Mouse (Mus musculus): ENCODE results near the gene Klk1b24. TPM values are rescaled to one million over a fixed set of nuclear protein-coding genes. Genes with fewer than 3 reads are reported as not detected.
"Not testable (repeated sequence)": the region's sequence is repeated elsewhere in the genome, so short reads cannot be mapped to it uniquely, and the experiment has no call there.

Klk1b24 gene
- not detected in 2 replicates for polyA plus RNA-seq (2015; fragmentation: Nextera tagmentation; extraction: Ambion mirVana)

DNA sequence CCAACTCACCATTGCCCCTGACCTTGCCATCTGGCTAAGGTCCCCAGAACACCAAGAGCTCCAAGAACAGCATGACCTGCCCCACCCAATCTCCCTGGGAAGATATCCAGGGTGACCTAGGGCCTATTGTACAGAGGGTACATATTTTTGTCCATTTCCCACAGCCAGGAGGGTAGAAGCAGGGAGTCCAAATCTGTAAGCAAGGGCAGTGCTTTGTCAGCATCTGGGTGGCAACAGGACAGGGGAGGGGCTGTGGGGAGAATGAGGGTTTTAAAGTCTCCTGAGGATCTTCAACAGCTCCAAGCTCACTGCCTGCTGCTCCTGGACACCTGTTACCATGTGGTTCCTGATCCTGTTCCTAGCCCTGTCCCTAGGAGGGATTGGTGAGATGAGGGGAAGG lies at the start of gene Klk1b24:
TSS of gene Klk1b24 (plus strand) at position 301 of the 400 bp plus-strand sequence.
- DNase-seq (ENCODE audit: low spot score): not testable (repeated sequence)

DNA sequence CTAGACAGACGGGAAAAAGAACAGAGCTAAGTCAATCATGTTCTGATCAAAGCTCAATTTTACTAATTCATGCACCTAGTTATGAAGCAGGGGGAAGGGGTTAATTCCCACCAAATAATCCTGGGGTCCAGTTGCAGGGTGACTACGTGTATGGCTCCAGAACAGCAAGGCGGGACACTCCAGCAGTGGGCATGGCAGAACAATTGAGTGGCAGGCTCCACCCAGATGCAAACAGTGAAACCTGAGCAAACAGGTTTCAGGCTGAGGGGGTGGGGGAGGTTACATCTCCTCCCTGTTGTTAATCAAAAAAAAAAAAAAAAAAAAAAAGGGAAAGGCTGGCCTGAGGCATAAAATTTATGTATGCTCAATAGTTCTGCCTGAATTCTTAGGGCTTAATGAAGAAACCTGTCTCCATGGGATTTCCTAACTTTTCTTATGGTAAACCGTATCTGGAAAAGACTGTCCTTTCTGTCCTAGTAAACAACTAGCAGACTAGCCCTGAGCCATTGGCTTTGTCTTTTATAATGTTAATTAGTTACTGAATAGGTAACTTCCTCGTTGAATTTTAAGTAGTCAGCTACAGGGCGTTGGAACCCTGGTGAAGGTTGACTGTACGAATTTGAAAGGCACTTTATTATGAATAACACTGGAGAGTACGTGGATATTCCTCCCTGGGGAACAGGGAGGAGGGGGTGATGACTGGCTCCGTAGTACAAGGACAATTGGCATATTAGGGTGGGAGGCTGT lies 8.6 kb upstream of the Klk1b24 start:
- no peak for DNase-seq (ENCODE audit: low spot score)

DNA sequence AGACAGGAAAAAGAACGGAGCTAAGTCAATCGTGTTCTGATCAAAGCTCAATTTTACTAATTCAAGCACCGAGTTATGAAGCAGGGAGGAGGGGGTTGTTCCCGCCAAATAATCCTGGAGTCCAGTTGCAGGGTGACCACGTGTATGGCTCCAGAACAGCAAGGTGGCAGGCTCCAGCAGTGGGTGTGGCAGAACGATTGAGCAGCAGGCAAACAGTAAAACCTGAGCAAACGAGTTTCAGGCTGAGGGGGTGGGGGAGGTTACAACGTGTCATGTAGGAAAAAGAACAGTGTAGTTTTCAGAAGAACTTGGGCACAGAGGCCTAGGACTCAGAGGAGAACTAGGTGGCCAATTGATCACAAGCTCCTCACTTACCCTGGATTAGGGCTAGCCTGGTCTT lies 1.5 kb upstream of the Klk1b24 start:
- not testable (repeated sequence) for DNase-seq (ENCODE audit: low spot score)

DNA sequence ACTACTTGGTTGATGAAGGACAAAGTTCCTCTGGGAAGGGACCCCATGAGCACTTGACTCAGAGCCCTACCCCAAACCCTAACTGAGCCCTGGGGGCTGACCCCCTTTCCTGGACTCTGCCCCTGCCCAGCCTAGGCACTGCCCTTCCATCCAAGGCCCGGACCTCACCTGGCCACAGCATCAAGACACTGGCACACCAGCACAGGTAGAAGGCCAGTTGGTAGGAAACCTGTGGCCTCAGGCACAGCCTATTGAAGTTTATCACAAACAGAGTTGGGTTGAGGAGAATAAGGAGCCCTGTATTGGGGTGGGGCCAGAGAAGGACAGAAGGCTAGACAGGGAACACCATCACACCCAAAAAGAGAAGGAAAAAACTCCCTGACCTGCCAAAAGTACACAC lies 5.4 kb downstream of the Klk1b24 start:
- DNase-seq (ENCODE audit: low spot score): not testable (repeated sequence)

DNA sequence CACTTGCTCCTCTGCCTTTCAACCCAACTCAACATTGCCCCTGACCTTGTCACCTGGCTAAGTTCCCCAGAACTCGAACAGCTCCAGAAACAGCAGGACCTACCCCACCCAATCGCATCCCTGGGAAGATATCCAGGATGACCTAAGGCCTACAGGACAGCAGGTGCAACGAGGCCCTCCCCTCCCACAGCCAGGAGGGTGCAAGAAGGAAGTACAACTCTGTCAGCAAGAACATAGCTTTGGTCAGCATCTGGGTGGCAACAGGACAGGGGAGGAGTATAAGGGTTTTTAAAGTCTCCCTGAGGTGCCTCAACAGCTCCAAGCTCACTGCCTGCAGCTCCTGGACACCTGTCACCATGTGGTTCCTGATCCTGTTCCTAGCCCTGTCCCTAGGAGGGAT lies 9.9 kb downstream of the Klk1b24 start, which contains the start of gene Klk1b3:
TSS of gene Klk1b3 (plus strand) at position 301 of the 400 bp plus-strand sequence.
- DNase-seq (ENCODE audit: low spot score): no peak

DNA sequence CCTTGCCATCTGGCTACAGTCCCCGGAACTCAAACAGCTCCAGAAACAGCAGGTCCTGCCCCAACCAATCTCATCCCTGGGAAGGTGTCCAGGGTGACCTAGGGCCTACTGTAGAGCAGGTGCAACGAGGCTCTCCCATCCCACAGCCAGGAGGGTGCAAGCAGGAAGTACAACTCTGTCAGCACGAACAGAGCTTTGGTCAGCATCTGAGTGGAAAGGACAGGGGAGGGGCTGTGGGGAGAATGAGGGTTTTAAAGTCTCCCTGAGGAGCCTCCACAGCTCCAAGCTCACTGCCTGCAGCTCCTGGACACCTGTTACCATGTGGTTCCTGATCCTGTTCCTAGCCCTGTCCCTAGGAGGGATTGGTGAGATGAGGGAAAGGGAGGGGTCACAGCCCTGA lies 19.1 kb downstream of the Klk1b24 start, which contains the start of gene Klk1b4:
TSS of gene Klk1b4 (plus strand) at position 301 of the 400 bp plus-strand sequence.
- not testable (repeated sequence) for DNase-seq (ENCODE audit: low spot score)

DNA sequence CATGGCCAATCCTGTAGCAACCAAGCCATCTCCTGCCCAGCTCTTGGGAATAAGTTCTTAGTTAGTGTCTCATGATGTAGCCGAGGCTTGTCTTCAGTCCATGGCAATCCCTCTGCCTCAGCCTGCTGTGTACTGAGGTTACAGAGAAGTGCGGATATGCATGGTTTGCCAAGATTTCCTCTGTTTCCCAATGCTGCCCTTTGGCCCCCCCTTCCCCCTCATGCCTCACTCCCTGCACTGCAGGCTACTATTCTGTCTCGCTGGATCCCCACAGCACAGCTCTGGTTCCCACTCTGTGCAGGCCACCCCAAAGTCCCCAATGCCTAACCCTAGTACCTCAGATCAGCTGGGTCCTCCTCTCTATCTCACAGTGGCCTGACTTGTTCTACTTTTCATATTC lies 20.3 kb downstream of the Klk1b24 start:
- no peak for DNase-seq (ENCODE audit: low spot score)

DNA sequence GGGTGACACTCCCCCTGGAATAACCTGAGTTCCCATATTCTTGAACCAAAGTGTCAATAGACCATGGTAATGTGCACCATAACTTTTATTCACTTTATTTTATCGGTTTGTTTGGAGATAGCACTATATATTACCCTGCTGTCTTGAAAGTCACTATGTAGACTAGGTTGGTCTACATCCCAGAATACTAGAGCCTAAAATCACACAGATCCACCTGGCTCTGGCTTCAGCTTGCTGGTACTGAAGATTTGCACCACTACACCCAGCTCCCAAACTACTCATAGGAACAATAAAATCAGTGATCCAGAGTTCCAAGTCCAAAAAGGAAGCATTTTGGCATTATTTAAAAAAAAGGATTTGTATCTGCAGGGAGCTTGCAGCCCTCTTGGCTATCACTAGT lies 27.6 kb downstream of the Klk1b24 start, which contains the start of gene Klk1b5:
TSS of gene Klk1b5 (plus strand) at position 301 of the 400 bp plus-strand sequence.
- DNase-seq (ENCODE audit: low spot score): no peak

DNA sequence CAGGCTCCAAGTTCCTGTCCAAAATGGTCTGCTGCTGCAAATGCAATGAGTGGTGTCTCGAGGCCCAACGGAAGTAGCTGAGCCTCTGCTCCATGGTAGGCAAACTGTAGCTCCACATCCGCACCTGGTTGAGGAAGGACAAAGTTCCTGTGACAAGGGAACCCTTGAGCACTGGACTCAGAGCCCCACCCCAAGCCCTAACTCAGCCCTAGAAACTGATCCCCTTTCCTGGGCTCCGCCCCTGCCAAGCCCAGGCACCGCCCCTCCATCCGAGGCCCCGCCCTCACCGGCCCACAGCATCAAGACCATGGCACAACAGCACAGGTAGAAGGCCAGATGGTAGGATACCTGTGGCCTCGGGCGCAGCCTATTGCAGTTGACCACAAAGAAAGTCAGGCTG lies 33.6 kb downstream of the Klk1b24 start:
- DNase-seq (ENCODE audit: low spot score): not testable (repeated sequence)

DNA sequence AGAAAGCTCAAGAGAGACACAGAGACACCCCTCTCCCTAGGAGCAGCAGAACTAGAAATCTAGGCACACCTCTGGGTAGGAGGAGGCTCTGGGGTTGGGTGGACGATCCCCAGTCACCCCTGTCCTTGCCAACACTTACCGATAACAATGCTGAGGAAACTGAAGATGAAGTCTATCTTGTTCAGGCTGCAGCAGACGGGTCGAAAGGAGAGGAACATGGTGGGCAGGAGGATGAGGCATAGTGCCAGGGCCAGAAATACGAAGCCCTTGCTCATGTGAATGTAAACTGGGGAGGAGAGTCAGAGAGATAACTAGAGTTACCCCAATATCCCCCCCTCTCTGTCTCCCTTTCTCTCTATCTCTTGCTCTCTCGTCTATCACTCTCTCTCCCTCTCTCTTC lies 34.3 kb downstream of the Klk1b24 start:
- not testable (repeated sequence) for DNase-seq (ENCODE audit: low spot score)

DNA sequence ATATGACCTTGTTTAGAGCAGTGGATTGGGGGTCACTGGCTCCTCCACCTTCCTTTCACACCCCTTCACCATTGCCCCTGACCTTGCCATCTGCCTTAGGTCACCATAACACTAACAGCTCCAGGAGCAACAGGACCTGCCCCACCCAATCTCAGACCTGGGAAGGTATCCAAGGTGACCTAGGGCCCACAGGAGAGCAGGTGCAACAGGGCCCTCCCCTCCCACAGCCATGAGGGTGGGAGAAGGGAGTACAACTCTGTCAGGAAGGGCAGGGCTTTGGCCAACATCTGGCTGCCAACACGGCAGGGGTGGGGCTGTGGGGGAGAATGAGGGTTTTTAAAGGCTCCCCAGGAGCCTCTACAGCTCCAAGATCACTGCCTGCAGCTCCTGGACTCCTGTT lies 37.0 kb downstream of the Klk1b24 start, which contains the start of gene Klk1:
TSS of gene Klk1 (plus strand) at position 285 of the 400 bp plus-strand sequence.
- no peak for DNase-seq (ENCODE audit: low spot score)

DNA sequence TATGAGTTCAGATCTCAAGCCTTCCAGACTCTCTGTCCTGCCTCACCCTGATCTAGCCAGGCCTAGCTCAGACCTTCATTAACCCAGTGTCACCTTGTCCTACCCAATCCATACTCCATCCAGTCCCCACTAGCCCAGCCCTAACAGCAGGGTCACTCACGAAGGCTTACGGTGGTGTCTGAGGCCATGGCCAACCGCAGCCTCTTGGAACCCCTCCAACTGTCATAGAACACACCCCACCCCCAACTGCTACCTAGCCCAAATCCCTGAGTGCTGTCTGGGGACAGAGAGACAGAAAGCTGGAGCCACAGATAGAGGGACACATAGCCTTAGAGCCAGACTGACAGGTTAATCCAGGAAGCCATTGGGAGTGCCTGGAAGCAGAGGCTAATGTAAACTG lies 47.9 kb downstream of the Klk1b24 start, which contains the start of gene Gm36864:
TSS of gene Gm36864 (plus strand) at position 269 of the 400 bp plus-strand sequence.
- no peak for DNase-seq (ENCODE audit: low spot score)

DNA sequence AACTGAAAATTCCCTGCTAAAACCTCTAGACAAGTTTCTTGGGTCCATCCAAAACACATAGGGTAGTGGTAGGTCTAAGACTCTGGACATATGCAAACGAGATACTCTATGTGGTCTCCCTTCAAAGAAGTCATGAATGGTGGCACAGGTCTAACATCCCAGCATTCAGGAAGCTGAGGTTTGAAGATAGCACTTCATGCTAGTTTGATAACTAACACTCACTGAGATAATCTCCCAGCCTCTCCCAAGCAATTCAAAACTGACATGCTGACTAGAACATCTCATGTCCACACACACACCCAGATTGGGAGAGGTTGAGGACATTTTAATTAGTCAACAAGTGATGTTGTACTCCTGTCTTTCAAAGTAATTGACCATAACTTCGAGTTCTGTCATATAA lies 51.9 kb downstream of the Klk1b24 start:
- no peak for DNase-seq (ENCODE audit: low spot score)

DNA sequence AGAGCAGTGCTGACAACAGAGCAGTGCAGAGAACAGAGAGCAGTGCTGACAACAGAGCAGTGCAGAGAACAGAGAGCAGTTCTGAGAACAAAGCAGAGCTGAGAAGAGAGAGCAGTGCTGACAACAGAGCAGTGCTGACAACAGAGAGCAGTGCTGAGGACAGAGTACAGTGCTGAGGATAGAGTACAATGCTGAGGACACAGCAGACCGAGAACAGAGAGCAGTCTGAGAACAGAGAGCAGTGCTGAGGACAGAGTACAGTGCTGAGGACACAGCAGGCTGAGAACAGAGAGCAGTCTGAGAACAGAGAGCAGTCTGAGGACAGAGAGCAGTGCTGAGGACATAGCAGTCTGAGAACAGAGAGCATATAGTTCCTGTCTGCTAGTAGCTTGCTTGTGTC lies 52.7 kb downstream of the Klk1b24 start:
- no peak for DNase-seq (ENCODE audit: low spot score)

DNA sequence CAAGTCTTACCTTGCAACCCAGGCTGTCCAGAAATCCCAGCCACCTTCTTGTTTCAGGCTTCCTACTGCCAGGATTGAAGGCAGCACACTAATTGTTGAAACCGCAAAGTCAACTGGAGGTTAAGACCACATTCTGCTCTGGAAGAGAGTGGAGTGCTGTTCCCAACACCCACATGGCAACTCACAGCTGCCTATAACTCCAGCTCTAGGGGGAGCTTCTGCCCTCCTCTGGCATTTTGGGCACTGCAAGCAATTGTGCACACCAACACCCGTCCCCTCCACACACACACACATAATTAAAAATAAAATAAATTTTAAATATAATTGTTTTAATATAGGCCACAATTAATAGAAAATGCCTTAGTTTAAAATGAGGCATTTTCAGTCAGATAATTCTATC lies 53.1 kb downstream of the Klk1b24 start:
- DNase-seq (ENCODE audit: low spot score): no peak

Other genes starting within 250 kb of the Klk1b24 start
- gene Klk1b8, start 237.6 kb upstream of the Klk1b24 start, polyA plus RNA-seq (2015; fragmentation: Nextera tagmentation; extraction: Ambion mirVana): 0.60 and 0.72 TPM in 2 replicates
- 0.38 and 0.42 TPM in 2 replicates for gene Klk1b1, start 221.5 kb upstream of the Klk1b24 start, polyA plus RNA-seq (2015; fragmentation: Nextera tagmentation; extraction: Ambion mirVana)
- 1.7 and 2.1 TPM in 2 replicates for gene Klk1b9, start 212.2 kb upstream of the Klk1b24 start, polyA plus RNA-seq (2015; fragmentation: Nextera tagmentation; extraction: Ambion mirVana)
- 1.0 and 1.1 TPM in 2 replicates for gene Klk1b11, start 192.4 kb upstream of the Klk1b24 start, polyA plus RNA-seq (2015; fragmentation: Nextera tagmentation; extraction: Ambion mirVana)
- 0.68 and 0.87 TPM in 2 replicates for gene Klk1b26, start 176.1 kb upstream of the Klk1b24 start, polyA plus RNA-seq (2015; fragmentation: Nextera tagmentation; extraction: Ambion mirVana)
- gene Klk1b27, start 135.9 kb upstream of the Klk1b24 start, polyA plus RNA-seq (2015; fragmentation: Nextera tagmentation; extraction: Ambion mirVana): 0.27 and 0.57 TPM in 2 replicates
- 0.53 TPM in 1 of 2 replicates, not detected in the other for gene Klk1b21, start 85.9 kb upstream of the Klk1b24 start, polyA plus RNA-seq (2015; fragmentation: Nextera tagmentation; extraction: Ambion mirVana)
- gene Klk1b22, start 75.6 kb upstream of the Klk1b24 start, polyA plus RNA-seq (2015; fragmentation: Nextera tagmentation; extraction: Ambion mirVana): 0.80 and 1.1 TPM in 2 replicates
- 0.33 TPM in 2 replicates for gene Klk1b16, start 51.5 kb upstream of the Klk1b24 start, polyA plus RNA-seq (2015; fragmentation: Nextera tagmentation; extraction: Ambion mirVana)
- gene Klk1b3, start 10.0 kb downstream of the Klk1b24 start, polyA plus RNA-seq (2015; fragmentation: Nextera tagmentation; extraction: Ambion mirVana): 0.31 and 0.63 TPM in 2 replicates
- 0.33 and 0.50 TPM in 2 replicates for gene Klk1b4, start 19.2 kb downstream of the Klk1b24 start, polyA plus RNA-seq (2015; fragmentation: Nextera tagmentation; extraction: Ambion mirVana)
- gene Klk1b5, start 27.7 kb downstream of the Klk1b24 start, polyA plus RNA-seq (2015; fragmentation: Nextera tagmentation; extraction: Ambion mirVana): 0.10 TPM in 1 of 2 replicates, not detected in the other
- gene Klk1, start 37.1 kb downstream of the Klk1b24 start, polyA plus RNA-seq (2015; fragmentation: Nextera tagmentation; extraction: Ambion mirVana): 2.2 and 3.8 TPM in 2 replicates
- gene Gm36864, start 47.9 kb downstream of the Klk1b24 start, polyA plus RNA-seq (2015; fragmentation: Nextera tagmentation; extraction: Ambion mirVana): not detected in 2 replicates
- gene 1700028J19Rik, start 58.5 kb downstream of the Klk1b24 start, polyA plus RNA-seq (2015; fragmentation: Nextera tagmentation; extraction: Ambion mirVana): 0.81 and 1.3 TPM in 2 replicates
- 76.8 and 86.3 TPM in 2 replicates for gene 2410002F23Rik, start 58.5 kb downstream of the Klk1b24 start, polyA plus RNA-seq (2015; fragmentation: Nextera tagmentation; extraction: Ambion mirVana)
- 0.14 TPM in 2 replicates for gene Acp4, start 69.1 kb downstream of the Klk1b24 start, polyA plus RNA-seq (2015; fragmentation: Nextera tagmentation; extraction: Ambion mirVana)
- gene Gm15517, start 73.2 kb downstream of the Klk1b24 start, polyA plus RNA-seq (2015; fragmentation: Nextera tagmentation; extraction: Ambion mirVana): not detected in 2 replicates
- gene Clec11a, start 118.7 kb downstream of the Klk1b24 start, polyA plus RNA-seq (2015; fragmentation: Nextera tagmentation; extraction: Ambion mirVana): 3.7 and 4.0 TPM in 2 replicates
- gene Shank1, start 122.0 kb downstream of the Klk1b24 start, polyA plus RNA-seq (2015; fragmentation: Nextera tagmentation; extraction: Ambion mirVana): 0.14 and 0.29 TPM in 2 replicates
- gene Syt3, start 195.9 kb downstream of the Klk1b24 start, polyA plus RNA-seq (2015; fragmentation: Nextera tagmentation; extraction: Ambion mirVana): 0.26 and 0.38 TPM in 2 replicates
- 0.59 and 0.90 TPM in 2 replicates for gene 1700008O03Rik, start 197.6 kb downstream of the Klk1b24 start, polyA plus RNA-seq (2015; fragmentation: Nextera tagmentation; extraction: Ambion mirVana)
- gene Lrrc4b, start 240.8 kb downstream of the Klk1b24 start, polyA plus RNA-seq (2015; fragmentation: Nextera tagmentation; extraction: Ambion mirVana): 0.05 TPM in 1 of 2 replicates, not detected in the other

Measured in thymus, postnatal 0 days (tissue).